Mouse (Mus musculus): Measurements from ENCODE around the gene Cyba.

DNA sequence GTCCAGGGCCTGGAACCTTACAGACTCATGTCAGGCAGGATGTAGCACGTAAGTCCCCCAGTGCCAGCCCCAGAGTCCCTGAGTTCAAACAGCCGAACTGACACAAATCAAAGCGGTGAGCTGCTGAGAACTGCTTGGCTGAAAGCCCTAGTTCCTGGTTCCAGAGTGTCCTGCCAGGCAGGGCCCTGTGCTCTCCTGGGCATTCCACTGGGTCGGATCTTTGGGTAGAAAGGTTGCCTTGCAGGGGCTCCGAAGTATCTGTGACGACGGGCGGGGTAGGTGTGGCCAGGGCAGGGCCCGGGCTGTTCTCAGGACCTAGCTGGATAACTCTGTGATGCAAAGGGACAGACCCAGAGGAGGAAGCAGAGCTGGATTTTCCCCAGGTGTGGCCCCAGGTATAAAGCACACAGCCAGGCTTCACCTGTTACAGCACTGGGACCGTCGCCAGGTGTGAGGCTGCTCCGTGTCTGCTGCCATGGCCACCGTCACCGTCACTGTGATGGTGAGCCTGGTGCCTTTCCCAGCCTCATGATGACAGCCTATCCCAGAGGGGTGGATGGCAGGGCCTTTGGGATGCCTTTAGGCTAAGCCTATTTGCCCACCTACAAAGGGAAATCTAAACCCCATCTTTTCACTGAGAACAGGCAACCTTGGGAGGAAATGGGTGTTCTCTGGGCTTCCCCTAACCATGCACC lies 11.2 kb downstream of the Cyba start, which contains the start of gene Il17c:
- TF ChIP-seq CTCF (IDR thresholded peaks at IDR 0.05; ENCODE audit: low read depth, low read length) = no peak
- no peak for TF ChIP-seq POLR2A (IDR thresholded peaks at IDR 0.05; ENCODE audit: borderline replicate concordance, low read depth, low read length)
